Mouse (Mus musculus): ENCODE data around the gene Foxo3.

Gene Foxo3

DNA sequence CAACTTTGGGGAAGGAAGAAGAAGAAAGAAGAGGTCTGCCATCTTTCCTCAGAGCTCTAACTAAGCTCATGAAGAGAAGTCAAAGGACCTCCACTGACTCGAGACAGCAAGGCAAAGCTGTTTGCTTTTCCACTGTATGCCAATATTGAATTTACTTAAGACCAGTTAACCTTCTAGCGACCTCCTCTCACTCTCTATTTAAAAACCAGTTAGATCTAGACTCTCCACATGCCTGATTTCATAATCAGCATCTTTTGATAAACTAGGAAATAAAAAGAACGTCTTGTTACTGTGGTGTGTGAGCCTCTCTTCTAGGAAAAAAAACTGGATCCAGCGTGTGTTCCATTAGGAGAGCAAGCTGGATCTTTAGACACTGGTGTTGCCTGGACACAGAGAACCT is 28.4 kb downstream of the Foxo3 start:
- DNase-seq, result no peak

GRCm38 (mm10) chr10:42247125-42247816 is 29.3 kb downstream of the Foxo3 start:
- no peak for DNase-seq

GRCm38 (mm10) chr10:42246483-42246882 is 30.1 kb downstream of the Foxo3 start:
- no peak for DNase-seq

GRCm38 (mm10) chr10:42245636-42246035 is 30.9 kb downstream of the Foxo3 start:
- DNase-seq, result no peak

DNA sequence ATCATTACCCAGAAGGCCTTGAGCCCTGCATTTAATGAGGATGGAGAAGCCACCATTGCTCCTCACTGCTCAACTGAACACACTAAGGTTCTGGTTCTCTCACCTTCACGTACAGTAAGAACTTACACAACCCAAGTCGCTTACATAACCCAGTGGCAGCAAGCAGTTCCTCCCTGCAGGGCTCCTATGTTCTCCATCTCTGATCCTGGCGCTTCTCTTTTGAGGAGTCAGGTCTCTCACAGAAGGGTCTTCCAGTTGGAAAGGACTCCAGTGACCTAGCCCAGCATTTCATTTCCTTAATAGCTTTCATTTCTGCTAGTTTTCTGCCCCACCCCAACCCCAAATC is 31.3 kb downstream of the Foxo3 start:
- DNase-seq, result no peak

DNA sequence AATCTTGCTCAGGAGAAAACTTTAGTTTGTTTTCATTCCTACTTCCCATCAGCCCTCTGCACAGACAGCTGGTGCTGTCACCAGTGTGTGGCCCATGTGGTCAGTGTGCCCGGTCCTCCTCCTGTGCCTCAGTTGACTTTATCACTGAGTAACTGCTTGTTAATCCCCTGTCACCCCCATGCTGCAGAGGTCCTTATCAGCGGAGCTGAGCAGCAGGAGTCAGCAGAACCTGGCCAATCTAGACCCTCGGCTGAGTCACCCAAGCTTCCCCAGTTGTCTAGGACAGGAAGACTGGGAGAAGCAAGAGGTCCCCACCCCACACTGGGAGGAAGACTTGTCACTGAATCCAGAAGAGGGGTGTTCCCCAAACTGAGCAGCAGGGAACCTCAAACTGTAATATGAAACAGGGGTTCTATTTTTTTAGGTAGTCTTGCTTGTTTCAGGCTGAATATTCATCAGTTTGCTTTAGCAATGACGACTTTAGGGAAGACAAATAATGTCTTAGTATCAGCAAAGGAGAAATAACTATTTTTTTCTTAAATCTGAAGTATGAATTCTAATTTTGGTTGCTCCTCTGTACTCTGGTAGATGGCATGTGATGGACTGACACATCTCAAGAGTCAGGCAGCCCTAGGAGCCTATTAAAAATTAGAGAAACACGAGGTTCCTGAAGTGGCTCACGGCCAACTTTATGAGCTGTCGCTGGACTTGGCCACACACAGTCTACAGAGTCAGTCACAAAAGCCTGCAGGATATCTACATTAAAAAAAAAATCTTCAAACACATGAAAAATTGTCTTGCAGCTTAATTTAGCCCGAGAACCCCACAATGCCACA is 31.9 kb downstream of the Foxo3 start:
- DNase-seq, result no peak

DNA sequence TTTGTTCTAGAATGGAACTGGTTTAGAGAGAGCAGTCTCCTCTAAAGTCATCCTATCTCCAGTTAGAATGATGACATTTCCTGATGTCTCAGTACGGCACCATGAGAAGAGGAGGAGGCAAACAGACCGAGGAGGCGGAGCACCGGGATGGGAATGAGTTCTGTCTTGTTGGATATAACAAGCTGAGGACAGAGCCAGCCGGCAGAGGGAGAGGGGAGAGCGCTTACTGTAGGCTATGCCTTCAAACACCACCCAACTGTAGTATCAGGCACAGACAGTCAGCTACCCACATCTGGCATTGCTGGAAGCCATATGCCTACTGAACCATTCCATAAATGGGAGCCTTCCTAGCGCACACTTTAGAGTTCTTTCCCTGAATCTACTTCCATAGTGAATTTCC is 32.6 kb downstream of the Foxo3 start:
- no peak for DNase-seq

- no peak for DNase-seq
Observed at GRCm38 (mm10) chr10:42242484-42242883, 34.1 kb downstream of the Foxo3 start.

DNA sequence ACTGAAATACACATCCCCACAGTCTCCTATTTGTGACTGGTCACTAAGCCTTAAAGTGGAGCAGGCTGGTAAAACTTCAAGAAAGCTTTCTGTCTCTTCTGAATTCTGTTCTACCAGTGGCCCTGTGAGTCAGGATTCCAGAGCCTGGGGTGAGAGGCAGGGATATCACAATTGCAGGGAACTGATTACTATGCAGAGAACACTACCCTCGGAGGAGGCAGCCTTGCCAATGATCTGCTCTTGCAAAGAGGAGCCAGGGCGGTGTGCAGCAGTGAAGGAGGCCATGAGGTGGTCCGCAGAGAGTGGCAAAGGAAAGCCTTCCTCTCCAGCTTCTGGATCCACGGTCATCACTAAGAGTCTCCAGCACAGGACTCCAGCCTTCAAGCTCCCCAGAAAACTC is 34.8 kb downstream of the Foxo3 start:
- DNase-seq, result no peak

GRCm38 (mm10) chr10:42239810-42240111 is 36.8 kb downstream of the Foxo3 start:
- no peak for DNase-seq

- no peak for DNase-seq
Observed at GRCm38 (mm10) chr10:42238923-42239809, 37.4 kb downstream of the Foxo3 start.

GRCm38 (mm10) chr10:42238296-42238695 is 38.3 kb downstream of the Foxo3 start:
- no peak for DNase-seq

GRCm38 (mm10) chr10:42237556-42237955 is 39.0 kb downstream of the Foxo3 start:
- no peak for DNase-seq

- no peak for DNase-seq
Observed at GRCm38 (mm10) chr10:42235321-42235720, 41.2 kb downstream of the Foxo3 start.

DNA sequence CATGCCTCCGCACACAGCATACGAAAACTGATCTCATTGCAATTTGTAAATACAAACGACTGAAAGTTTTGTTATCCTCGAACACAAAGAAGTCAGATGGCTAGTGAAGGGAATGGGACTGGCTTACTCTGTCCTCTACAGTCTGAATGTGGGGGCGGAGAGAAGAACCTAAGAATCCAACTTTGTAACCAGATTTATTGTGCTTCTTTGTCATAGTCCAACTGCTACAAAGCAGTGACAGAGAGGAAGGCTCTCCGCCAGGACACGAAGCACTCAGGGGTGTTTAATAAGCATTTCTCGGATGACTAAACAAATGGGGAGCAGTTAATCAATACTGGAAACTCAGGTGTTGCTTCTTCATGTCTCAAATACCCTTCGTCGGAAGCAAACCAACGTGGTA is 43.6 kb downstream of the Foxo3 start:
- DNase-seq, result no peak

DNA sequence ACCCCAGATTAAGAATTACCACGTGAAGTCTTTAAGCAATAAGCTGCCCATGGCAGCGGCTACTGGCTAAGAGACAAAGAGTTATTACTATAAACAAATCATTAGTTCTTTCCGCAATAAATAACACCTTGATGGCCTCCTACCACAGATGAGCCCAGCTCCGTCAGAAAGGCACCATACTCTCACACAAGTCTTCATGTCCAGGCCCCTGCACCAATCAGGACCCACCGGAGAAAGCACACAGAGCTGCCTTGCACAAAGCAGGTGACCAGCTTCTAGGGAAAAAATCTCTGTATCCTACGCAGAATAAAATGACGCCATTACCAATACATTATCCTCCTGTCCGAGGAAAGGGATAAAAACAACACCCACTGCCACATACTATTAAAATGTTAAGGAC is 44.7 kb downstream of the Foxo3 start:
- DNase-seq, result no peak

DNA sequence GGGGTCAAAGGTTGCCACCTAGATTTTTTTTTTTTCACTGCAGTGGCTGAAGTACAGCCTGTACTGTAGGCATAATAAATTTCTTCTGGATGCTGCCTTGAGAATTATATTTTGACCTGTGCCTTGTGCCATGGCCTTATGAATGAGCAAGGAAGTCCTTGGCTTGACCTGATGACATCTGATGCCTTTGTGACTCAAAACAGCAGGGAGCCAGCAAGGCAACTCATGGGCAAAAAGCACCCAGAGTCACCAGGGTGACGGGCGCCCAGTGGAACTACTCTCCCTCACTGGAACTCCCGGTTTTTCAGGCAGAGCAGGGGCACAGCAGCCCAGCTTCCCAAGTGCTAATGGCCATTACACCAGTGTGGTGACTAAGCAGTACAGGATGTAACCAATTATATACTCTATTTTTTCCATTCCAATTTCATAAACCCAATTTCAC is 45.4 kb downstream of the Foxo3 start:
- no peak for DNase-seq

- DNase-seq, result no peak
Observed at GRCm38 (mm10) chr10:42230471-42231099, 46.0 kb downstream of the Foxo3 start.

- DNase-seq, result no peak
Observed at GRCm38 (mm10) chr10:42227751-42228241, 48.8 kb downstream of the Foxo3 start.

- no peak for DNase-seq
Observed at GRCm38 (mm10) chr10:42226176-42226575, 50.4 kb downstream of the Foxo3 start.

- DNase-seq, result no peak
Observed at GRCm38 (mm10) chr10:42225184-42225935, 51.2 kb downstream of the Foxo3 start.

GRCm38 (mm10) chr10:42221996-42222395 is 54.6 kb downstream of the Foxo3 start:
- DNase-seq, result no peak
